Mouse (Mus musculus) cerebellum, postnatal 36 days (tissue): Measurements from ENCODE around the gene Rmdn2.

Experiments used
- DNase-seq, 2 experiments: peaks; one replicate each; pipeline ENCODE4 v3.0.0; 2021 to 2022; ENCODE audit warnings: mixed read lengths in 2 of 2

The Rmdn2 gene

GRCm38 (mm10) chr17:79709718-79710117 is 98.1 kb downstream of the Rmdn2 start:
- DNase-seq = no peak

- no peak for DNase-seq
Observed at GRCm38 (mm10) chr17:79710246-79710842, 98.7 kb downstream of the Rmdn2 start.

- no peak for DNase-seq
Observed at GRCm38 (mm10) chr17:79711944-79712343, 100.3 kb downstream of the Rmdn2 start.

- DNase-seq = no peak
Observed at GRCm38 (mm10) chr17:79712536-79712935, 100.9 kb downstream of the Rmdn2 start.

GRCm38 (mm10) chr17:79713276-79713642 is 101.6 kb downstream of the Rmdn2 start:
- no peak for DNase-seq

- peak; percentile 15 for DNase-seq
Observed at GRCm38 (mm10) chr17:79713643-79714367, 102.1 kb downstream of the Rmdn2 start.

GRCm38 (mm10) chr17:79714368-79714895 is 102.8 kb downstream of the Rmdn2 start:
- DNase-seq = no peak

GRCm38 (mm10) chr17:79714931-79715637 is 103.4 kb downstream of the Rmdn2 start, which contains the start of gene Cyp1b1:
Gene Cyp1b1, minus strand, starts transcription at chr17:79715061.
- DNase-seq = no peak

GRCm38 (mm10) chr17:79715649-79716143 is 104.0 kb downstream of the Rmdn2 start:
- DNase-seq = peak; percentile 82

- DNase-seq = no peak
Observed at GRCm38 (mm10) chr17:79720681-79721080, 109.0 kb downstream of the Rmdn2 start.

- DNase-seq = no peak
Observed at GRCm38 (mm10) chr17:79726613-79727012, 115.0 kb downstream of the Rmdn2 start.

- no peak for DNase-seq
Observed at GRCm38 (mm10) chr17:79728053-79728584, 116.5 kb downstream of the Rmdn2 start.

GRCm38 (mm10) chr17:79728585-79729503 is 117.2 kb downstream of the Rmdn2 start:
- no peak for DNase-seq

- DNase-seq = no peak
Observed at GRCm38 (mm10) chr17:79730988-79731387, 119.3 kb downstream of the Rmdn2 start.

GRCm38 (mm10) chr17:79733039-79733438 is 121.4 kb downstream of the Rmdn2 start:
- DNase-seq = no peak

GRCm38 (mm10) chr17:79737598-79737997 is 125.9 kb downstream of the Rmdn2 start:
- no peak for DNase-seq

- no peak for DNase-seq
Observed at GRCm38 (mm10) chr17:79738847-79739498, 127.3 kb downstream of the Rmdn2 start.

GRCm38 (mm10) chr17:79742635-79743034 is 131.0 kb downstream of the Rmdn2 start:
- DNase-seq = no peak
